Mouse (Mus musculus): ENCODE measurements around the gene Spindoc.
"Not testable (repeated sequence)": the region's sequence is repeated elsewhere in the genome, so short reads cannot be mapped to it uniquely, and the experiment has no call there.

Spindoc gene

DNA sequence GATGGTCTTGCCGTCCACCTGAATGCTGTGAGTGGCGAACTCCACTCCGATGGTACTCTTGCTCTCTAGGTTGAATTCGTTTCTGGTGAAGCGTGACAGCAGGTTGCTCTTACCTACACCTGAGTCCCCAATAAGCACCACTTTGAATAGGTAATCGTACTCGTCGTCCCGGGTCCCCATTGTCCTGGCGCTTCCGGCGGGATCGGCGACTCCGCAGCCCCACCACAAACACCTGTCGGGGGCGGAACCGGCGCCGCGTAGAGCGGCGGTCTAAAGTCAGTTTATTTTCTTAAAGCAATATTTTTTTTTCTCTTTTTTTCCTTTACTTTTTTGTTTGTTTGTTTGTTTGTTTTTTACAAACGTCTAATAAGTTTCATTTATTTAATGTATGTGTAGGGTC, 16.1 kb upstream of the Spindoc start:
- DNase-seq (ENCODE audit: low spot score): not testable (repeated sequence)

DNA sequence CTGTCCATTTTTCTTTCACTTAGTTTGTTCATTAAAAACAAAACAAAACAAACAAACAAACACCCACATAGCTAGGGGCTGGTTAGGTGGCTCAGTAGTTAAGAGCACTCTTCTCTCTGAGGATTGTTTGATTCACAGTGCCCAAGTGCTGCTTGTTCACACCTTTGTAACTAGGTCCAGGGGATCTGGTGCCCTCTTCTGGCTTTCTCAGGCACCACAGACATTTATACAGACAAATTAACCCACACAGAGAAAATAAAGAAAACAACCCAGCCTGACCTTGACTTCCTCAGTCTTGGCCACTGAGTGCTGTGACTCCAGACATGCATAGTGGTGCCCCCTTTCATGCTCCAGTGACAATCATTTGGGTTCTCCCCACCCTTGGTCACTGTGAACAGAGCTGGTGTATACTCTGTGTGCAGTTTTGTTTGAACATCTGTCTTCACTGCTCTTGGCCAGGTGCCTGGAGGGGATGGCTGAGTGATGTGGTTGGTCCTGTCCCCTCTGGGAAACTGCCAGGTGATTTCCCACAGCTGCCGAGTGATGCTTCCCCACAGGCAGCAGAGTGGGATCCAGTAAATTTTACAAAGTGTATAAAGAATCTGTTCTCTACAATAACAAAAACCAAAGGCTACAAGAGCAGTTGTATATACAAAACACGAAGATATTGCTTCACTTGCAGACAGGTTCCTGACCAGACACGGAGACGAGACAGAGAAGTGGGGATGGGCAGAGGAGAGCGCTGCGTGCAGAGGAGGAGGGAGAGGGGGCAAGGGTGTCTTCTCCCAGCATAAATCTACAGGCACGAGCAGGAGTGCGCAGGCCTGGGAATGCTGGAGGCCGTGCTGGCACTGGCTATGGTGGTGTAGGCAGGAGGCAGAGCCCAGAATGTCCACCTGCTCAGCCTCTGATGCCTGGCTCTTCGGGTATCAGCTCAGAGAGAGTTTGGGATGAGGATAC, 14.4 kb upstream of the Spindoc start:
- DNase-seq (ENCODE audit: low spot score): not testable (repeated sequence)

DNA sequence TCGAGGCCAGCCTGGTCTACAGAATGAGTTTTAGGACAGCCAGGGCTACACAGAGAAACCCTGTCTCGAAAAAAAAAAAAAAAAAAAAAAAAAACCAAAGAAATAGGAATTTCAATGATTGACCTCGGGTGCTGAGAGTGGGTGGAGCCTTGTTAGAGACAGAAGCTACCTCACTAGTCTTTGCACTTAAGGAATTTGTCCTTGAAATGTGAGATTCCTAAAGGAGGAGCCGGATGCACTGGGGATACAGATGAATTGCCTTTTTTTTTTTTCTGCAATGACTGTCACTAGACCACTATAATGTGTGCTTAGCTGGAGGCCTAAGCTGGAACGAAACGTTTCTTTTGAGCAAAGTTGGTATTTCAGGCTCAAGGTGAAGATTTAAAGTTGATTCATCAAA, 5.7 kb upstream of the Spindoc start:
- no peak for DNase-seq (ENCODE audit: low spot score)

DNA sequence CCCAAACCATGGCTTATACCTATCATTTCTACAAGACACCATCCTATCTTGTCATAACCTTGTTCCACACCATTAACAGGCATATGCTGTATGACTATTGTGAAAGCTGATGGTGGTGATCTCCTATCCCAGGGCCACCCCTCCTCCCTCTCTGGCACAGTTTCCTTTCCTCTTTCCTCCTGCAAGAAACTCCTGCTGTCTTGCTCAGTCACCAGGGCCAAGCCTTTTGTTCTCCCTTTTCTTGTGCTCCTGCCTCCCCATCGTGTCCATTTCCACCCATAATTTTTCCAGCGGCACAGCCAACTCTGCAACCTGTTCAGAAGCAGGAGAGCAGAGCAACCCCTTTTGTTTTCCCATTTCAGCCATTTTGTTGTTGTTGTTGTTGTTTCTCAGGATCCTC, 3.2 kb upstream of the Spindoc start:
- DNase-seq (ENCODE audit: low spot score): no peak

DNA sequence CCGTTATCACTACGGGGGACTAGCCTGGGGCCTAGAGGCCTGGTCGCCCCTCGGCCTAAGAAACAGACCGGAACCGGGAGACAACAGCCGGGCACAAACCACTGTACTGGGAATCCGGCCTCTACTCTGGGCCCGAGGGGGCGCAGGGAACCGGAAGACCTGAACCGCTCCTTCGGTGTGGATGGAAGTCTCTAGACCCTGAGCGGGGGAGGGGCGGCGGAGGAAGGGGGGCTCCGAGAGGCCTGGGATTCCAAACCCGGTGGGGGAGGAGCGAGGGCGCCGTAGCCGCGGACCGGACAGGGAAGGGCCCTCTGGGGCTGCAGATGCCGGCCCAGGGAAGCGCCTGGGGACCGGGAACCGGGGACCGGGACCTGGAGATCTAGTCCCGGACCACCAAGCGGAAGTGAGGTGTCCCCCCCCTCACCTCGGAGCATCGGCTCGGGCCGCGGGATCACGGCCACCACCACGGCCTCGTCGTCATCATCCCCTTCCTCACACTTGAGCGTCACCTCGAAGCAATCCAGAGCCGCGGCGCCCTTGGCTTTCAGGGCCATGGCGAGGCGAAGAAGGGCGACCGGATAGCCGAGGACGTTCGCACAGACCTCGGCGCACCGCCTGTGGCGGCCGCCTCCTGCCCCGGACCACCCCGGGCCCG, 419 bp downstream of the Spindoc start:
- DNase-seq (ENCODE audit: low spot score): peak; percentile 59

DNA sequence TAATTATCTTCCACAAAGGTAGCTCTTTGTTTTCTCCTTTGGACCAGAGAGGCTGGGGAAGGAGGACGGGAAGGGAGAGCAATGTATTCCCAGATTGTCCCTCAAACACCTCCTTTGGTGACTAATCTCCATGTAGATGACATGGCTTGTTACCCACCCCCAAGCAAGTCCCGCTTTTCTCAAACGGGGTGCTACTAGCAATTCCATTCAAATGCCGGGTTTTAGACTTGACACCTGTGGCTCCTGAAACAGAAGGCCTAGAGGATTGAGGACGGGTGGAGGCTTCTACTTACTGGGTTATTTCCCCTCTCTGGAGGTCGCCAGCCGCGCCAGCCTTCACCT, 917 bp downstream of the Spindoc start:
- DNase-seq (ENCODE audit: low spot score): no peak

DNA sequence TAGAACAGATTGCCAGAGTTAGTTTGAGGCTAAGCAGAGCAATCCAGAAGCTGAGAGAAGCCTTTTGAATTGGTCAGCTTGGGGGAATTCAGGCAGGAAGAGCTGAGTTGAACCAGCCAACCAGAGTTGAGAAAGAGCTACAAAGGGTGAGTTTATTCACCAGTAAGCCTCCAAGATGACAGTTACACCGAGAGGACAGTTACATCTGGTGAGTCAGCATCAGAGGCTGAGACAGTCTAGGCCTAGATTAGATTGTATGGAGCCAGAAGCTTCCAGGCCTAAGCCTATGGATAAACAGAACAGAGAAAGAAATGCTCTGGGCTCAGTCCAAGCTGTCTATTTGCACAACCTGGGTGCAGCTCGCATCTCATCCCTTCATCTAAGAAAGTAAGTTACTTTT, 5.2 kb downstream of the Spindoc start:
- no peak for DNase-seq (ENCODE audit: low spot score)

DNA sequence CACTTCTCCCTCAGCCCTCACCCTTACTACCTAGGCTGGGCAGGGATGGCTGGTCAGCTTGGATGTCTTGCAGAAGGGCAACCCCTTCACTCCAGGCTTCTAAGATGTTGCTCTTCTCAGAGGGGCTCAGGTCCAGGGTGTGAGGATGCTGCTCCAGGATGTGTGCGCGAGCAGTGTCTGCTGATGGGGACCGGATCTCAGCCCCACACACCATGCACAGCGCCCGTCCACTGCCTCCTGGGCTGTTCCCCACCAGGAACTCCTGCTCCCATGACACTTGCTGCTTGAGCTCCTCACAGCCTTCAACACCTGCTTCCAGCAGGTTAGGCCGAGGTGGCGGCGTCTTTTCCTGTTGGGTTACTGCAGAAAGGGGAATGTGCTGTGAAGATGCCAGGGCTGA, 8.3 kb downstream of the Spindoc start:
- no peak for DNase-seq (ENCODE audit: low spot score)

DNA sequence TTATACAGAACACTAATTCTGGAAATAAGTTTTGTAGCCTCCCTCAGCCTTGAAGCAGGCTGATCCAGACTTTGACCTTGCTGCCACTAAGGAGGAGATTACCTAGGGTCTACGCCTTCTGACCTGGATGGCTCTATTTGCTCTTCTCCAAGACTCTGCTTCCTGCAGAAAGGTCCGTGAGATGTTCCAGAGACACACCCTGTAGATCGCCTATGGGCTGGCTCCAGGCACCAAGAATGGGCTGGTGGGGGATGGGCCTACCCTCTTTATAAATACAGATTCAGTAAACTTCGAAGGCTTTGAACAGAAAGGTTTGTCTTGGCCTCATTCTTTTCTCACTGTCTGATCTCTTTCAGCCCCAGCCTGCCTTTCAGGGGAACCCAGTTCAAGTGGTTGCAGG, 13.3 kb downstream of the Spindoc start:
- not testable (repeated sequence) for DNase-seq (ENCODE audit: low spot score)

DNA sequence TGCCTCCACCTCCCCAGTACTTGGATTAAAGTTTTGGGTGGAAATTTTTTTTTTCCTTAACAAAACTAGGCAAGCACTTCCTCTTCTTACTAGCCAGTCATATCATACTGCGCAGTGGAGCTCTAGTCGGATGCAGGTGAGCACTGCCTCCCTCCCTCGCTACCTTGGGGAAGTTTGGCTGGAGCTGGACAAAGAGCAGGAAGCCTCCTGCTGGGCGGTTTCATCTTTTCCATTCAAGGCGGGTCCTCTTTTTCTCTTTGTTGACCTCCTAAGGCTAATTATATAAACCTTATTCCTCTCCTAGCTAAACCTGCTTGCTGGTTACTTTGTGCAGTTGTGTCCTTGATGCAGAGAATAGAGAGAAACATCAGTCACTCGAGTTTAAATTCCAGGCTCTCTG, 29.2 kb downstream of the Spindoc start:
- DNase-seq (ENCODE audit: low spot score): no peak

DNA sequence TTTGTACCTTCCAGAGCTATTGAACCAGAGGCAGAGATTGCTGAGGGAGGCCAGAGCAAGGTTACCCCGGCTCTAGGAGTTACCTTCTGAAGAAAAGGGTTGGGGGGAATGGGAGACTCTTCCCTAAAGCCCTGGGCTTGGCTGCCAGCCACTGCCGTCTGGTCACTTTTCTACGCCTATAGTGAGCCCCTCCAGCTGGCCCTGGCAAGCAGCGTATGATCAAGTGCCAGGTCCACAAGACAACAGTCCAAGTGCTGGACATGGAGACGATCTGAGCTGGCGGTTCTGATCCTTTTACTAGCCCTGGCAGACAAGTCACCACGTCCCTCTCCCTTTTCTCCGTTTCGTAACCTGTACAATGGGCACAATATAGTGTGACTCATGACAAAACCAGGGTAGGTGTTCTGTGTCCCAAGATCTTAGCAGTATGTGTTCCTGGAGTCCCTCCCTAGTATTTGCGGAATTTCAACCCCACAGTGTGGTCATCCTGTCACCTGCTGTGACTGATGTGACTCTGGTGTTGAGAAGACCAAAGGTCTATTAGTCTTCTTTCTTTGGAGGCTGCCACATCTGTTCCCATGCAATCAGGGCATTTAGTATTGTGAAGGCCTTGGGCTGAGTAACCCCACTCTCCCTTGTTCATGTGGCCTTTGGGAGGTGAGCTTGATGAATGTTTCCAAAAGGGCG, 29.8 kb downstream of the Spindoc start:
- no peak for DNase-seq (ENCODE audit: low spot score)

DNA sequence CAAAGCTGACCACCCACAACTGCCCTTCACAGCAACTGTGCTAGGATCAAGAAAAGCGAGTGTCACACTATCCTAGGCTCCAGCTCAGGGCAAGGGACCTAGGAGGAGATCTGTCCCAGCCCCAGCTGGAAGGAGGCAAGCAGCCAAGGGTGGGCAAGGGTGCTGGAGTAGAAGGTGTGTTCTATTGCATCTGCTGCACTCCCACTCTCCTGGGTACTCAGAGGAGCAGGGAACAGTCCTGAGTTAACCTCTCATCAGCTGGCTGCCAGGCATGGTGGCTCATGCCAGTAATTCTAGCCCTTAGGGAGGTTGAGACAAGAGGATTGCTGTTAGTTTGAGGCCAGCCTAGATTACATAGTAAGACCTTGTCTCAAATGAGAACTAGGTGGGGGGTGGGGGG, 32.8 kb downstream of the Spindoc start:
- no peak for DNase-seq (ENCODE audit: low spot score)

DNA sequence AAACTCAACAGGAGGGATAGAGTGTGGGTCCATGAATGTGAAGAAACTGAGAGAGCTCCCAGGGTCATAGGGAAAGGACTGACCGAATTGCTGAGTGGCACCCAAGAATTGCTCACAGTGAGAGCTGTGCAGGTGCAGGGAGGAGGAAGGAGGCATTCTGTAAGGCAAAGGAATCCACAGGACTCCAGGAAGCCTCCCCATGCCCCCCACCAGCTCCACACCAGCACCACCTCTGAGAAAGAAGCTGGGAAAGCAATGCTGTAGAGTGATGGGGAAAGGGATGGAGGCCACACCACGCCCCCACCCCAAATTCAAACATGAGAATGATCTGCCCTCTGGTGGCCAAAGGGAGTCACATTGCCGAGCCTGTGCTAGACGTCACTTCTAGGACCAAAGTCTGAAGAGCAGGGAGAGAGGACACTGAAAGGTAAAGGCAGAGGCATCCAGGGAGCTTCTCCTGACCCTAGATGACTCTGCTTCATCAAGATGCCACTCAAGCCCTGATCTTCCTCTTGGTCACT, 37.5 kb downstream of the Spindoc start:
- peak; percentile 32 for DNase-seq (ENCODE audit: low spot score)

DNA sequence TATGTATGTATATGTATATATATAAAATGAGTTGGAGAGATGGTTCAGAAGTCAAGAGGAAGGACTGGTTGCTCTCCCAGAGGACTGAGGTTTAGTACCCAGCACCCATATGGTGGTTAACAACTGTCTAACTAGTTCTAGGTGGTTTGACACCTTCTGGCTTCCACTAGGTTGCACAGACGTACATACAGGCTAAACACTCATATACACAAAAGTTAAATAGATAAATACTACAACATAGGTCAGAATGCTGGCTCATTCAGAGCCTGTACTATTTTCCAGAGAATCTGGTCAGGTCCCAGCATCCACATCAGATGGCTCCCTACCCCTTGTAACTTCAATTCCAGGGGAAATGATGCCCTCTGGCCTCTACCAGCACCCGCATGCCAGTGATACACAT, 40.1 kb downstream of the Spindoc start:
- DNase-seq (ENCODE audit: low spot score): no peak

DNA sequence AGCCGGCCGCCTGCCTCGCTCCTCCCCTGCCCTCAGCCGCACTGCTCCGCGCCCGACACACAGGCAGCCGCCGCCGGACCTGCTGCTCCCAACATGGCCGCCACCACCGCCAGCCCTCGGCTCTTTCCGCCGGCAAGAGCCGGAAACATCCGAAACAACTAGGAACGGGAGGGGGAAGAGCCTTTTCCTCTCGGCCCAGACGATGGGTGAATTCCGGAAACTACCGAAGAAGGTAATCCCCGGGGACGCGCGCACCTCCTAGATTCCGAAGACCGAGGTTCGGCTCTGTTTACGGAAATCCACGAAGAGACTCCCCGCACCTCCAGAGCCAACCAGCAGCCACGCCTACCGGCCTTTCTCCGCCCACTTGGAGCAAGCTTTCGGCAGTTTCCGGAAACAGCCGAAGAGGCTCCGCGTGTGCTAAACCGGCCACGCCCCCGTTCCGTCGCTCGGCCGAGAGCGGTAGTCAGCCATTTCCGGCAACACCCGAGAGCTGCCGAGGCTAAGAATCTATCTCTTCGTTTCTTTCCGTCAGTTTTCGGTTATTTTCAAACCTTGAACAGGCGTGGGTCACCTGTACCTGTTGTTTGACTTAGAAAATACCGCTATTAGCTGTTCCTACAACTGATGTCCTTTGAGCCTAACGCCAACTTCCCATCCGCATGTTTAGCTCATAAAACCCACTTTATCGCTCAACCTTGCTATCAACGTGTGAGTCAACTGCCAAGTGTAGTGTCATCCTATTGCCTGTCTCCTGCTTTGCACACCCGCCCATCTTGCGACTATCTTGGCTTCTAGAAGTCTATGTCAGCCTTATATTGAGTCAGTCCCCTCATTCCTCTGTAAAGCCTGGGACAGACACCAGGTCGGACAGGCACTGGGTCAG, 41.0 kb downstream of the Spindoc start, which contains the start of gene Mark2:
Mark2 (minus strand) TSS at position 349 of the 886 bp plus-strand sequence.
- peak; percentile 98 for DNase-seq (ENCODE audit: low spot score)

DNA sequence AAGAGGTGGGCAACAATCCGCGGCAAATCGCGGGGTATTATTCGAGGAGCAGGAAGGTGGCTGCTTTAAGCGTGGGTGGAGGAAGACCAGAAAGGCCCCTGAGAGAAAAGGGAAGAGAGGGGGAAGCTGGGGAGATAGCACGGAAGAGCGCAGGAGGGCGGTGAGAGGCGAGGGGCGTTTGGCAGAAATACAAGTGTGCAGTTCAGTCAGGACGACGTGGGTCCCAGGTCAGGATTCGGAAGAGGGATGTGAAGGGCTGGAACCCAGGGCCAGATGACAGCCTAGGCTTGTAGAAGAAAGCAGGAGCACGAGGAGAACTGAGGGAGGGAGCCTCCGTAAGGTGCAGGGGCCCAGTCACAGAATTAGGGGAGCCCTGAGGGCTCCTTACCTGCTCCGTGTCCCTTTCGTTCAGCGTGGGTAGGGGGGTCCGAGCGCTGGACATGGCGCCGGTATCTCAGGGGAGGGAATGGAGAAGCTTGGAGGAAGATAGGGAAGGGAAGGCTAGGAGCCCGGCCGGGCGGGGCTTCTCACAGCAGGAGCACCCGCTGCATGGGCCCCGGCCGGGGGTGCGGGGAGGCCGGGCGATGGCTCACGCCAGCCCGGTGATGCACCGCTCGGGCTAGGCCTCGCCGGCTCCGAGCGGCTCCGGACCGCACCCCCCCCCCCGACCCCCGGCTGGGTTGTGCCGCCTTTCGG, 41.9 kb downstream of the Spindoc start:
- DNase-seq (ENCODE audit: low spot score): no peak

DNA sequence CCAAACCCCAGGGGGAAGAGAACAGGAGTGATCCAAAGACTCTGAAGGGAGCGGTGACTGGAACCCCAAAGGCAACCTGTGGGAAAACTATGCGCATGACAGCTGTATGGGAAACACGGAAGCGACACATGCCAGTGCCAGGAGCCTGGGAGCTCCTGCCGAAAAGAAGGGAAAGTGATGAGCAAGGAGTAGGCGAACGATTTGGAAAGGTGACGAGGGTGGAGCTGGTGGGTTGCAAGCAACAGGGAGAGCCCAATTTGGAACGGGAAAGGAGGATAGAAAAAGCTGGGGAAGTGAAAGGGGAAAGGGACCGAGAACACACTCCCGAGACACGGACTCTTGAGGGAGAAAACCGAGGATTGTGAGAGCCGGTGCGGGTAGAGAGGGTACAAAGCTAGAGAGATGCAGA, 42.4 kb downstream of the Spindoc start:
- peak; percentile 35 for DNase-seq (ENCODE audit: low spot score)

DNA sequence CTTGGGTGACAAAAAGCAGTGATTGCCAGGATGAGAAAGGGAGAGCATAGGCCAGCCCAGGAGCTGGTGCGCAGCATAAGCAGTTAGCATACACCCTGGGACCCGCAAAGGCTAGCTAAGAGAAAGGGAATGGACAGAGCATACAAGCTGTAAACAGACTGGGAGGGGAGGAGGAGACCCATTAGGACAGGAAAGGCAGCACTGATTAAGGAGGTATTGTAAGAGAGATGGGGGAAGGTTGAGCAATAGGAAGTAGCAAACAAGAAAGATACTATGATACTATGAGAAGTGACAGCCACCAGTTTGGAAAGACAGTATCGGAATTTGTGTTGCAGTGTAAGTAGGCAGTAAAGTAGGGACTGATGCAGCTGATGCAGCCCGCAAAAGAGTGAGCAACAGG, 42.9 kb downstream of the Spindoc start:
- no peak for DNase-seq (ENCODE audit: low spot score)

DNA sequence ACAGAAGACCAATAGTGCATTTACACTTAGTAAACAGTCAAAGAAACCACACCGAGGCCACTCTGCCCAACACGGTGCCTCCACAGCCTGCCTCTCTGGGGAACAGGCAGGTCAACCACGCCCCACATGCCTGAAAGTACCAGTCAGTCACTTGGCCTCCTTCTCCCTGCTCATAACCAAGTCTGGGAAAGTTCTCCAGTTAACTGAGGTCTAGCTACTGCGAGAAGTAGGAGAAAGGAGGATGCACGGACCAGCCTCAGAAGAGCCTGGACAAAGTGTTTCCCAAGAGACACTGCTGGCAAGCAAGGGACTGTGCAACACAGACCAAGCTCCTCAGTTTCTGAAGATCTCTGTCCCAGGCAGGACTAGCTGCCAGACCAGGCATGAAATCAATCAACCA, 43.8 kb downstream of the Spindoc start:
- peak; percentile 27 for DNase-seq (ENCODE audit: low spot score)

DNA sequence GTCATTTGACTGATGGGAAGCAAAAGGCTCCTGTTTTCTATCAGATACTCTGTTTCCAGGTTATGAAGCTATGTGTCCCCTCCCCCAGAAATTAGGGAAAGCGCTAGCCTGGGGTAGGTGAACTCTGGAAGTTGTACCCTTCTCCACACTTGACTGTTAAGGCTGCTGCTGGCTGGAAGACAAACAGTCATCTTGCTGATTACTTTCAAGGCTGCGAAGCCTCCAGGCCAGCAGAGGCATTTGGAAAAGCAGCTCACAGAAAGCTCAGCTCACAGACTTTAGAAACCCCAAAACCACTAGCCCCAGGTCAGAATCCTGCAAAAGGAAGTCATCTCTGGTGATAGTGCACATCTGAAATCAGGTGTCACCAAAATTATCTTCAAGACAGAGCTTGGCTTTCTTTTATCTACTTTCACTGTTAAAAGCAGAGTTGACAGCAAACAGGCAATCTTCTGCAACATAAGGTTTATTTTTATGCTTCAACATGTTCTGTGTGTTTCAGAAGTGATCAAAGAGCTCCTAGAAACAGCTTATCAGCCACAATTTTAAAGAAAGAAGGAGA, 44.9 kb downstream of the Spindoc start:
- no peak for DNase-seq (ENCODE audit: low spot score)

DNA sequence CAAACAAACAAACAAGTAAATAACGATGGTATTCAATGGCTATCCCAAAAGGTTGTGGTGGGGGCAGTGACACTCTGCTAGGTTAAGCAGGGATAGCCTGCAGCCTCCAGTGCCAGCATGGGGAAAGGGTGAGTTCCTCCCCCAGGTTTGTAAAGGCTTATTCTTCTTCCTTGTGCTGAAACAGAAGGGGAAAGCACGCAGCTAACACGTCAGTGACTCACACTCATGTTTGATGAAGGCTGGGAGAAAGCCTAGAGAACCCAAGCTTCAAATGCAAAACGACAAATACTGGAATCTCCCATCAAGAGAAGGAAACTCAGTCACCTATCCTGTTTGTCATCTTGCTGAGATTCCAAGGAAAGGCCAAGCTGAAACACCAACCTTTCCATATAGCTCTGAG, 47.1 kb downstream of the Spindoc start:
- no peak for DNase-seq (ENCODE audit: low spot score)

Data from urinary bladder, postnatal 25 days (tissue).